Mouse (Mus musculus): ENCODE measurements at regions not wholly inside any gene's neighbourhood (a gene's known extent, or its start where the extent isn't known, plus 50 kb on each side); places are given as distances from the start of the nearest gene placed in this dataset.

- no peaks in the 10 kb centered on the region for H3K36me3 ChIP-seq (ENCODE audit: control insufficient read depth, insufficient read depth, low read length)
- H3K4me2 ChIP-seq (ENCODE audit: low read depth, severe bottlenecking): no peak overlapping the region
- no peak overlapping the region for H3K27ac ChIP-seq (replicated peaks; ENCODE audit: low read depth, low read length)
- no peaks in the 10 kb centered on the region for H3K4me1 ChIP-seq (ENCODE audit: control insufficient read depth, insufficient read depth, low read length)
- H3K4me3 ChIP-seq (ENCODE audit: low read depth, low read length): no peak overlapping the region
- H3K27me3 ChIP-seq (ENCODE audit: control insufficient read depth, insufficient read depth, low read length): no peaks in the 10 kb centered on the region
- no peak for DNase-seq (ENCODE audit: low spot score)
- WGBS: 97% methylated on average over 1 of the region's 1 CpGs
- no peak overlapping the region for H3K9ac ChIP-seq (ENCODE audit: low read length)
- no peak for ATAC-seq (ENCODE audit: insufficient number of reproducible peaks, low FRiP score, low TSS enrichment, low read depth)
- no peaks in the 10 kb centered on the region for H3K9me3 ChIP-seq (ENCODE audit: control insufficient read depth, low read length)
Observed at GRCm38 (mm10) chr3:100401080-100401479, 88.0 kb downstream of the Tent5c start.

GRCm38 (mm10) chr3:100397491-100397890, 91.6 kb downstream of the Tent5c start:
- H3K36me3 ChIP-seq (ENCODE audit: control insufficient read depth, insufficient read depth, low read length): no peaks in the 10 kb centered on the region
- H3K9me3 ChIP-seq (ENCODE audit: control insufficient read depth, low read length): no peaks in the 10 kb centered on the region
- ATAC-seq (ENCODE audit: insufficient number of reproducible peaks, low FRiP score, low TSS enrichment, low read depth): no peak
- no peak overlapping the region for H3K27ac ChIP-seq (replicated peaks; ENCODE audit: low read depth, low read length)
- no peaks in the 10 kb centered on the region for H3K27me3 ChIP-seq (ENCODE audit: control insufficient read depth, insufficient read depth, low read length)
- H3K4me2 ChIP-seq (ENCODE audit: low read depth, severe bottlenecking): no peak overlapping the region
- WGBS: 83% methylated on average over 3 of the region's 3 CpGs
- peaks cover 10% of the 10 kb centered on the region for H3K4me1 ChIP-seq (ENCODE audit: control insufficient read depth, insufficient read depth, low read length)
- H3K4me3 ChIP-seq (ENCODE audit: low read depth, low read length): no peak overlapping the region
- no peak overlapping the region for H3K9ac ChIP-seq (ENCODE audit: low read length)
- no peak for DNase-seq (ENCODE audit: low spot score)

- no peaks in the 10 kb centered on the region for H3K27me3 ChIP-seq (ENCODE audit: control insufficient read depth, insufficient read depth, low read length)
- H3K4me3 ChIP-seq (ENCODE audit: low read depth, low read length): no peak overlapping the region
- DNase-seq (ENCODE audit: low spot score) (peak; percentile 50), ATAC-seq (ENCODE audit: insufficient number of reproducible peaks, low FRiP score, low TSS enrichment, low read depth) (no peak)
- no peaks in the 10 kb centered on the region for H3K9me3 ChIP-seq (ENCODE audit: control insufficient read depth, low read length)
- WGBS: 20% methylated on average over 9 of the region's 9 CpGs
- no peak overlapping the region for H3K4me2 ChIP-seq (ENCODE audit: low read depth, severe bottlenecking)
- H3K4me1 ChIP-seq (ENCODE audit: control insufficient read depth, insufficient read depth, low read length): peaks cover 10% of the 10 kb centered on the region
- peak overlapping the region; percentile 30; the same call in 1 of the 2 replicates for H3K27ac ChIP-seq (replicated peaks; ENCODE audit: low read depth, low read length)
- no peaks in the 10 kb centered on the region for H3K36me3 ChIP-seq (ENCODE audit: control insufficient read depth, insufficient read depth, low read length)
- no peak overlapping the region; the same call in 1 of the 2 replicates for H3K9ac ChIP-seq (ENCODE audit: low read length)
Observed at GRCm38 (mm10) chr3:100394911-100395604, 94.1 kb downstream of the Tent5c start.

GRCm38 (mm10) chr3:100393956-100394355, 95.2 kb downstream of the Tent5c start:
- DNase-seq (ENCODE audit: low spot score) (peak; percentile 17), ATAC-seq (ENCODE audit: insufficient number of reproducible peaks, low FRiP score, low TSS enrichment, low read depth) (no peak)
- WGBS: 85% methylated on average over 1 of the region's 1 CpGs
- peaks cover 10% of the 10 kb centered on the region for H3K4me1 ChIP-seq (ENCODE audit: control insufficient read depth, insufficient read depth, low read length)
- no peaks in the 10 kb centered on the region for H3K27me3 ChIP-seq (ENCODE audit: control insufficient read depth, insufficient read depth, low read length)
- no peaks in the 10 kb centered on the region for H3K36me3 ChIP-seq (ENCODE audit: control insufficient read depth, insufficient read depth, low read length)
- H3K4me2 ChIP-seq (ENCODE audit: low read depth, severe bottlenecking): no peak overlapping the region
- no peak overlapping the region for H3K9ac ChIP-seq (ENCODE audit: low read length)
- no peak overlapping the region for H3K4me3 ChIP-seq (ENCODE audit: low read depth, low read length)
- H3K27ac ChIP-seq (replicated peaks; ENCODE audit: low read depth, low read length): no peak overlapping the region
- no peaks in the 10 kb centered on the region for H3K9me3 ChIP-seq (ENCODE audit: control insufficient read depth, low read length)

GRCm38 (mm10) chr3:100382181-100382580, 106.9 kb downstream of the Tent5c start:
- H3K4me2 ChIP-seq (ENCODE audit: low read depth, severe bottlenecking): no peak overlapping the region
- ATAC-seq (ENCODE audit: insufficient number of reproducible peaks, low FRiP score, low TSS enrichment, low read depth) (no peak), DNase-seq (ENCODE audit: low spot score) (no peak)
- 69% methylated on average over 1 of the region's 1 CpGs for WGBS
- no peak overlapping the region for H3K27ac ChIP-seq (replicated peaks; ENCODE audit: low read depth, low read length)
- no peak overlapping the region for H3K4me3 ChIP-seq (ENCODE audit: low read depth, low read length)
- H3K27me3 ChIP-seq (ENCODE audit: control insufficient read depth, insufficient read depth, low read length): no peaks in the 10 kb centered on the region
- no peaks in the 10 kb centered on the region for H3K9me3 ChIP-seq (ENCODE audit: control insufficient read depth, low read length)
- no peaks in the 10 kb centered on the region for H3K4me1 ChIP-seq (ENCODE audit: control insufficient read depth, insufficient read depth, low read length)
- no peak overlapping the region for H3K9ac ChIP-seq (ENCODE audit: low read length)
- no peaks in the 10 kb centered on the region for H3K36me3 ChIP-seq (ENCODE audit: control insufficient read depth, insufficient read depth, low read length)

GRCm38 (mm10) chr3:100381363-100381762, 107.8 kb downstream of the Tent5c start:
- no peak for DNase-seq (ENCODE audit: low spot score)
- no peak overlapping the region for H3K9ac ChIP-seq (ENCODE audit: low read length)
- no peak overlapping the region for H3K4me3 ChIP-seq (ENCODE audit: low read depth, low read length)
- H3K27me3 ChIP-seq (ENCODE audit: control insufficient read depth, insufficient read depth, low read length): no peaks in the 10 kb centered on the region
- H3K36me3 ChIP-seq (ENCODE audit: control insufficient read depth, insufficient read depth, low read length): no peaks in the 10 kb centered on the region
- no peaks in the 10 kb centered on the region for H3K4me1 ChIP-seq (ENCODE audit: control insufficient read depth, insufficient read depth, low read length)
- no peak overlapping the region for H3K27ac ChIP-seq (replicated peaks; ENCODE audit: low read depth, low read length)
- ATAC-seq (ENCODE audit: insufficient number of reproducible peaks, low FRiP score, low TSS enrichment, low read depth): no peak
- H3K4me2 ChIP-seq (ENCODE audit: low read depth, severe bottlenecking): no peak overlapping the region
- H3K9me3 ChIP-seq (ENCODE audit: control insufficient read depth, low read length): no peaks in the 10 kb centered on the region
- WGBS: 83% methylated on average over 2 of the region's 2 CpGs

GRCm38 (mm10) chr3:100376162-100376561, 113.0 kb downstream of the Tent5c start:
- no peaks in the 10 kb centered on the region for H3K4me1 ChIP-seq (ENCODE audit: control insufficient read depth, insufficient read depth, low read length)
- no peaks in the 10 kb centered on the region for H3K27me3 ChIP-seq (ENCODE audit: control insufficient read depth, insufficient read depth, low read length)
- no peak for ATAC-seq (ENCODE audit: insufficient number of reproducible peaks, low FRiP score, low TSS enrichment, low read depth)
- no peaks in the 10 kb centered on the region for H3K36me3 ChIP-seq (ENCODE audit: control insufficient read depth, insufficient read depth, low read length)
- H3K4me2 ChIP-seq (ENCODE audit: low read depth, severe bottlenecking): no peak overlapping the region
- H3K4me3 ChIP-seq (ENCODE audit: low read depth, low read length): no peak overlapping the region
- 67% methylated on average over 1 of the region's 1 CpGs for WGBS
- H3K9ac ChIP-seq (ENCODE audit: low read length): no peak overlapping the region
- no peaks in the 10 kb centered on the region for H3K9me3 ChIP-seq (ENCODE audit: control insufficient read depth, low read length)
- H3K27ac ChIP-seq (replicated peaks; ENCODE audit: low read depth, low read length): no peak overlapping the region
- peak; percentile 3 for DNase-seq (ENCODE audit: low spot score)

GRCm38 (mm10) chr3:100366884-100367840, 122.0 kb downstream of the Tent5c start:
- Histone ChIP-seq H3K4me3 (ENCODE audit: low read depth, low read length) (no peak overlapping the region), H3K9ac (ENCODE audit: low read length) (no peak overlapping the region), H3K4me1 (ENCODE audit: control insufficient read depth, insufficient read depth, low read length) (no peaks in the 10 kb centered on the region), H3K4me2 (ENCODE audit: low read depth, severe bottlenecking) (no peak overlapping the region), H3K27me3 (ENCODE audit: control insufficient read depth, insufficient read depth, low read length) (no peaks in the 10 kb centered on the region), H3K27ac (replicated peaks; ENCODE audit: low read depth, low read length) (no peak overlapping the region), H3K36me3 (ENCODE audit: control insufficient read depth, insufficient read depth, low read length) (no peaks in the 10 kb centered on the region), H3K9me3 (ENCODE audit: control insufficient read depth, low read length) (no peaks in the 10 kb centered on the region)
- no peak for ATAC-seq (ENCODE audit: insufficient number of reproducible peaks, low FRiP score, low TSS enrichment, low read depth)
- DNase-seq (ENCODE audit: low spot score): peak; percentile 16
- 78% methylated on average over 7 of the region's 7 CpGs for WGBS
